35 mouse cellular contexts compared by ENCODE assay signal in genomic region chr5:113947280-113947679, GRCm38 (mm10). TPM values are rescaled to one million over a fixed set of nuclear protein-coding genes. Genes with fewer than 3 reads are reported as not detected.
DNase-seq lines count a peak whose midpoint lies in the region; ATAC-seq and TF ChIP-seq lines count a peak whose summit lies in the region.
"Had no signal": no experiment of that assay in that cellular context is flagged by ENCODE, and none has a peak within 500 bp of the region (broad histone marks: within the 10 kb centered on the region; RNA-seq: fewer than 3 reads in every experiment).

No protein-coding gene starts in this region.

- H3K36me3 ChIP-seq in hindbrain, postnatal 0 days (ENCODE audit: insufficient read depth, low read length): peaks cover 52% of the 10 kb centered on the region
- H3K36me3 ChIP-seq in hindbrain, embryonic 13.5 days: peaks cover 98% of the 10 kb centered on the region
- peaks cover 83% of the 10 kb centered on the region for H3K36me3 ChIP-seq in liver, embryonic 14.5 days (replicated peaks; ENCODE audit: control insufficient read depth, insufficient read depth, low read depth)
- no peaks in the 10 kb centered on the region for H3K36me3 ChIP-seq in ES-Bruce4 (ENCODE audit: control insufficient read depth, insufficient read depth, low read length, poor library complexity, severe bottlenecking)

- H3K4me2 ChIP-seq in hindbrain, postnatal 0 days (ENCODE audit: low read depth, low read length): no peak overlapping the region
- H3K4me2 ChIP-seq in hindbrain, embryonic 13.5 days: no peak overlapping the region
- H3K4me2 ChIP-seq in liver, embryonic 14.5 days (ENCODE audit: low read depth): no peak overlapping the region
- H3K4me2 ChIP-seq: heart, embryonic 13.5 days; hindbrain, embryonic 15.5 days; limb, embryonic 15.5 days; neural tube, embryonic 12.5 days had no signal

- H3K4me1 ChIP-seq in hindbrain, postnatal 0 days (ENCODE audit: insufficient read depth, low read length): no peaks in the 10 kb centered on the region
- H3K4me1 ChIP-seq in hindbrain, embryonic 13.5 days (replicated peaks): peaks cover 10% of the 10 kb centered on the region; the same call in 1 of the 2 replicates
- peaks cover 13 to 14% of the 10 kb centered on the region in 2 experiments for H3K4me1 ChIP-seq in liver, embryonic 14.5 days (replicated peaks; ENCODE audit: control insufficient read depth in 2 of 2, insufficient read depth in 2 of 2, low read length in 1 of 2)
- no peaks in the 10 kb centered on the region for H3K4me1 ChIP-seq in ES-Bruce4 (ENCODE audit: control insufficient read depth, insufficient read depth, low read length)
- H3K4me1 ChIP-seq: limb, embryonic 10.5 days; limb, embryonic 15.5 days had no signal

- DNase-seq in hindbrain, postnatal 0 days (ENCODE audit: low spot score): no peak
- no peak for DNase-seq in liver, embryonic 14.5 days (ENCODE audit: low read depth in 3 of 3, low spot score in 3 of 3)
- DNase-seq in liver (no peak), 416B (ENCODE audit: low read depth) (peak; percentile 42)
- no peak for DNase-seq in frontal cortex, postnatal 36 days (ENCODE audit: low spot score in 2 of 2)
- no peak for DNase-seq in kidney, postnatal 4 days
- DNase-seq: adrenal gland, postnatal 25 days; B cell, adult 2 months; cerebellum, adult 18-20 months; cerebellum, postnatal 14 days; gastrocnemius, postnatal 25 days; heart, postnatal 10 days; kidney, adult 9 months; kidney, postnatal 14 days; right cerebral cortex, postnatal 4 days had no signal

- no peaks in the 10 kb centered on the region for H3K27me3 ChIP-seq in hindbrain, postnatal 0 days (ENCODE audit: insufficient read depth, low read length)
- H3K27me3 ChIP-seq in hindbrain, embryonic 13.5 days: no peaks in the 10 kb centered on the region
- H3K27me3 ChIP-seq in liver, embryonic 14.5 days (ENCODE audit: control insufficient read depth, insufficient read depth, low read length): no peaks in the 10 kb centered on the region
- H3K27me3 ChIP-seq in ES-Bruce4 (ENCODE audit: control insufficient read depth, insufficient read depth, low read length, poor library complexity, severe bottlenecking): no peaks in the 10 kb centered on the region
- H3K27me3 ChIP-seq: heart, embryonic 13.5 days; hindbrain, embryonic 15.5 days; limb, embryonic 15.5 days; neural tube, embryonic 12.5 days; Patski had no signal

- TF ChIP-seq POLR2A in ES-Bruce4 (IDR thresholded peaks at IDR 0.05; ENCODE audit: insufficient read depth, low read length): no peak

- TF ChIP-seq EP300 in liver, embryonic 14.5 days (IDR thresholded peaks at IDR 0.05; ENCODE audit: low read depth): no peak
- no peak for TF ChIP-seq EP300 in ES-Bruce4 (IDR thresholded peaks at IDR 0.05; ENCODE audit: insufficient read depth, low read depth, low read length)

- H3K9me3 ChIP-seq in hindbrain, postnatal 0 days (ENCODE audit: low read length): no peaks in the 10 kb centered on the region
- no peaks in the 10 kb centered on the region for H3K9me3 ChIP-seq in hindbrain, embryonic 13.5 days
- no peaks in the 10 kb centered on the region for H3K9me3 ChIP-seq in liver, embryonic 14.5 days (ENCODE audit: control insufficient read depth, low read length)
- no peaks in the 10 kb centered on the region for H3K9me3 ChIP-seq in ES-Bruce4 (replicated peaks; ENCODE audit: control insufficient read depth, insufficient read depth, low read length, poor library complexity, severe bottlenecking)
- H3K9me3 ChIP-seq: G1E; hindbrain, embryonic 15.5 days; limb, embryonic 10.5 days; limb, embryonic 15.5 days; midbrain, embryonic 10.5 days; neural tube, embryonic 12.5 days had no signal

- no peak for ATAC-seq in hindbrain, postnatal 0 days
- ATAC-seq in hindbrain, embryonic 13.5 days (ENCODE audit: low FRiP score): no peak
- no peak for ATAC-seq in liver, embryonic 14.5 days (ENCODE audit: insufficient read depth)
- ATAC-seq: midbrain, embryonic 16.5 days; Patski had no signal

- no peak overlapping the region for H3K4me3 ChIP-seq in hindbrain, postnatal 0 days (ENCODE audit: low read length)
- no peak overlapping the region for H3K4me3 ChIP-seq in hindbrain, embryonic 13.5 days
- H3K4me3 ChIP-seq in liver, embryonic 14.5 days (ENCODE audit: insufficient read depth in 1 of 2, low read depth in 2 of 2, low read length in 2 of 2): no peak overlapping the region
- no peak overlapping the region for H3K4me3 ChIP-seq in ES-Bruce4 (ENCODE audit: low read depth, low read length)
- H3K4me3 ChIP-seq: erythroblast, embryonic 14.5 days; heart, embryonic 13.5 days; hindbrain, embryonic 15.5 days; limb, embryonic 10.5 days; limb, embryonic 15.5 days; midbrain, embryonic 10.5 days; myocyte; neural tube, embryonic 12.5 days had no signal

- no peak overlapping the region for H3K9ac ChIP-seq in hindbrain, postnatal 0 days (replicated peaks; ENCODE audit: low read length)
- no peak overlapping the region for H3K9ac ChIP-seq in hindbrain, embryonic 13.5 days
- no peak overlapping the region for H3K9ac ChIP-seq in liver, embryonic 14.5 days (replicated peaks)
- no peak overlapping the region for H3K9ac ChIP-seq in ES-Bruce4 (ENCODE audit: low read depth, poor library complexity, severe bottlenecking)
- H3K9ac ChIP-seq: heart, embryonic 13.5 days; hindbrain, embryonic 15.5 days; limb, embryonic 15.5 days; neural tube, embryonic 12.5 days had no signal

- 76% methylated on average over 2 of the region's 2 CpGs for WGBS in hindbrain, postnatal 0 days
- 72% methylated on average over 2 of the region's 2 CpGs for WGBS in hindbrain, embryonic 13.5 days
- 60% methylated on average over 2 of the region's 2 CpGs for WGBS in liver, embryonic 14.5 days (ENCODE audit: insufficient replicate concordance)

- no peak overlapping the region for H3K27ac ChIP-seq in hindbrain, postnatal 0 days
- no peak overlapping the region for H3K27ac ChIP-seq in hindbrain, embryonic 13.5 days
- H3K27ac ChIP-seq in liver, embryonic 14.5 days: no peak overlapping the region
- peak overlapping the region; percentile 28; the same call in 1 of the 2 replicates for H3K27ac ChIP-seq in ES-Bruce4 (ENCODE audit: insufficient read depth, low read length)
- H3K27ac ChIP-seq: heart, embryonic 13.5 days; hindbrain, embryonic 15.5 days; limb, embryonic 10.5 days; limb, embryonic 15.5 days; midbrain, embryonic 10.5 days; neural tube, embryonic 12.5 days had no signal

- peak; percentile 14; the same call in 1 of the 2 replicates for TF ChIP-seq CTCF in hindbrain, postnatal 0 days (IDR thresholded peaks at IDR 0.05; ENCODE audit: low read depth)
- TF ChIP-seq CTCF in liver, embryonic 14.5 days (IDR thresholded peaks at IDR 0.05; ENCODE audit: low read depth): peak; percentile 40
- TF ChIP-seq CTCF in ES-Bruce4 (IDR thresholded peaks at IDR 0.05; ENCODE audit: low read depth, low read length): no peak

RNA-seq across cellular contexts. Expression of gene Coro1c, which starts 38.7 kb away (rescaled TPM):
- total RNA-seq in hindbrain, postnatal 0 days (2014; rRNA removed): 151 and 159 TPM in 2 replicates
- 140 and 149 TPM in 2 replicates for polyA plus RNA-seq in hindbrain, postnatal 0 days (2015; fragmentation: Nextera tagmentation; extraction: Ambion mirVana)
- polyA plus RNA-seq in hindbrain, embryonic 13.5 days (2015; fragmentation: Nextera tagmentation; extraction: Ambion mirVana): 176 and 190 TPM in 2 replicates
- 26.2 and 32.4 TPM in 2 replicates for polyA plus RNA-seq in liver, embryonic 14.5 days (2012; rRNA removed)
- 35.6 and 41.2 TPM in 2 replicates for polyA plus RNA-seq in liver, embryonic 14.5 days (2014; fragmentation: Nextera tagmentation; extraction: Ambion mirVana)
- 174 and 218 TPM in 2 replicates for polyA plus RNA-seq in ES-Bruce4 (2011; ENCODE audit: insufficient read depth, insufficient read length, low read depth, missing spikeins)

RNA-seq across cellular contexts. Expression of gene Ssh1, which starts 46.4 kb away (rescaled TPM):
- 12.4 and 14.5 TPM in 2 replicates for total RNA-seq in hindbrain, postnatal 0 days (2014; rRNA removed)
- polyA plus RNA-seq in hindbrain, postnatal 0 days (2015; fragmentation: Nextera tagmentation; extraction: Ambion mirVana): 9.7 and 11.6 TPM in 2 replicates
- 15.0 and 18.7 TPM in 2 replicates for polyA plus RNA-seq in hindbrain, embryonic 13.5 days (2015; fragmentation: Nextera tagmentation; extraction: Ambion mirVana)
- 4.8 and 4.9 TPM in 2 replicates for polyA plus RNA-seq in liver, embryonic 14.5 days (2012; rRNA removed)
- polyA plus RNA-seq in liver, embryonic 14.5 days (2014; fragmentation: Nextera tagmentation; extraction: Ambion mirVana): 6.7 TPM in 2 replicates
- polyA plus RNA-seq in ES-Bruce4 (2011; ENCODE audit: insufficient read depth, insufficient read length, low read depth, missing spikeins): 23.5 and 25.0 TPM in 2 replicates

RNA-seq across cellular contexts. Expression of gene Dao, which starts 56.2 kb away (rescaled TPM):
- total RNA-seq in hindbrain, postnatal 0 days (2014; rRNA removed): 0.84 TPM in 1 of 2 replicates, not detected in the other
- 0.14 TPM in 1 of 2 replicates, not detected in the other for polyA plus RNA-seq in hindbrain, postnatal 0 days (2015; fragmentation: Nextera tagmentation; extraction: Ambion mirVana)
- not detected in 2 replicates for polyA plus RNA-seq in hindbrain, embryonic 13.5 days (2015; fragmentation: Nextera tagmentation; extraction: Ambion mirVana)
- not detected in 2 replicates for polyA plus RNA-seq in liver, embryonic 14.5 days (2012; rRNA removed)
- not detected in 2 replicates for polyA plus RNA-seq in liver, embryonic 14.5 days (2014; fragmentation: Nextera tagmentation; extraction: Ambion mirVana)
- not detected in 2 replicates for polyA plus RNA-seq in ES-Bruce4 (2011; ENCODE audit: insufficient read depth, insufficient read length, low read depth, missing spikeins)
- total RNA-seq: adrenal gland, postnatal 25 days; G1E; gastrocnemius, postnatal 25 days; heart, adult 8-10 months; heart, postnatal 10 days; hematopoietic stem cell, adult 5-6 weeks; layer of hippocampus, postnatal 25 days; megakaryocyte progenitor cell, adult 5-6 weeks had no signal
- polyA plus RNA-seq: cortical plate, adult 2 months; embryonic facial prominence, embryonic 14.5 days; erythroblast, embryonic 14.5 days; forebrain, embryonic 11.5 days; G1E; heart, embryonic 13.5 days; limb, embryonic 10.5 days; limb, embryonic 15.5 days; midbrain, embryonic 10.5 days; midbrain, embryonic 16.5 days; myocyte; neural tube, embryonic 12.5 days had no signal
